Mouse (Mus musculus): ENCODE measurements around the gene Myh8. TPM values are rescaled to one million over a fixed set of nuclear protein-coding genes. Genes with fewer than 3 reads are reported as not detected.

Myh8 gene
- polyA plus RNA-seq (2014; fragmentation: Nextera tagmentation; extraction: Ambion mirVana): 1.0 and 1.1 TPM in 2 replicates

- Histone ChIP-seq H3K4me1 (ENCODE audit: control insufficient read depth in 2 of 2, insufficient read depth in 2 of 2, low read length in 2 of 2) (no peaks in the 10 kb centered on the region), H3K4me3 (ENCODE audit: control insufficient read depth in 1 of 2, insufficient read depth in 1 of 2, low read depth in 1 of 2, low read length in 2 of 2) (no peak within 1 kb of the TSS), H3K27ac (replicated peaks in 1 of 2; ENCODE audit: control insufficient read depth in 1 of 2, insufficient read depth in 1 of 2, low read depth in 2 of 2, low read length in 2 of 2) (no peak within 1 kb of the TSS), H3K36me3 (ENCODE audit: control insufficient read depth, insufficient read depth, low read length) (no peaks in the 10 kb centered on the region), H3K9me3 (ENCODE audit: control insufficient read depth, low read length) (no peaks in the 10 kb centered on the region), H3K27me3 (ENCODE audit: control insufficient read depth, insufficient read depth, low read length) (no peaks in the 10 kb centered on the region), H3K9ac (ENCODE audit: low read length) (no peak within 1 kb of the TSS), H3K4me2 (ENCODE audit: low read length) (no peak within 1 kb of the TSS)
- 60% methylated on average over 10 of the region's 10 CpGs for WGBS
- no peak for ATAC-seq (ENCODE audit: insufficient number of reproducible peaks, insufficient read depth, low FRiP score, low read depth)
Observed at GRCm38 (mm10) chr11:67276601-67277174, at the start of gene Myh8. Gene Myh8 (plus strand): TSS chr11:67277124.

GRCm38 (mm10) chr11:67228731-67229130, 48.2 kb upstream of the Myh8 start:
- 74% methylated on average over 3 of the region's 3 CpGs for WGBS
- Histone ChIP-seq H3K27ac (replicated peaks in 1 of 2; ENCODE audit: control insufficient read depth in 1 of 2, insufficient read depth in 1 of 2, low read depth in 2 of 2, low read length in 2 of 2) (no peak overlapping the region), H3K4me3 (ENCODE audit: control insufficient read depth in 1 of 2, insufficient read depth in 1 of 2, low read depth in 1 of 2, low read length in 2 of 2) (no peak overlapping the region), H3K27me3 (ENCODE audit: control insufficient read depth, insufficient read depth, low read length) (no peaks in the 10 kb centered on the region), H3K4me2 (ENCODE audit: low read length) (no peak overlapping the region), H3K4me1 (ENCODE audit: control insufficient read depth in 2 of 2, insufficient read depth in 2 of 2, low read length in 2 of 2) (no peaks in the 10 kb centered on the region; a peak in 1 of 4 replicates), H3K9ac (ENCODE audit: low read length) (no peak overlapping the region), H3K9me3 (ENCODE audit: control insufficient read depth, low read length) (no peaks in the 10 kb centered on the region), H3K36me3 (ENCODE audit: control insufficient read depth, insufficient read depth, low read length) (no peaks in the 10 kb centered on the region)
- no peak for ATAC-seq (ENCODE audit: insufficient number of reproducible peaks, insufficient read depth, low FRiP score, low read depth)

DNA sequence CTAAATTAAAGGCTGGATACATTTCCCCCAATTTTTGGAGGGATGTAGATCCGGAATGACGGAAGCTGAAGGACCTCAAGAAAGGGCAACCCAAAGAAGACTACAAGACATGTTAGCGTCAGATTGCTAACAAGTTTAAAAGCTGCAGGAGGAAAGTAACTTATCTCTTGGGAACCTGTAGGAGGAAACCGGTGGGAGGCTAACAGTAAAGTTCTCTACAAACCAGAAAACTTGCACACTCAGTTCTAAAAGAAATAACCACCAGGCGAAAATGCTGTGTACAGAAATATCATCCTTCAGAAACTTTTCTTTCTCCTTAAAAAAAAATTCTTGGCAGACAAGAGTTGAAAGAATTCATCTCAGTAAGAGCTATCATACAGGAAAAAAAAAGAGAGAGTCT, 47.8 kb upstream of the Myh8 start:
- H3K4me1 ChIP-seq (ENCODE audit: control insufficient read depth in 2 of 2, insufficient read depth in 2 of 2, low read length in 2 of 2): no peaks in the 10 kb centered on the region; a peak in 1 of 4 replicates
- no peak overlapping the region for H3K4me3 ChIP-seq (ENCODE audit: control insufficient read depth in 1 of 2, insufficient read depth in 1 of 2, low read depth in 1 of 2, low read length in 2 of 2)
- no peak for ATAC-seq (ENCODE audit: insufficient number of reproducible peaks, insufficient read depth, low FRiP score, low read depth)
- WGBS: 68% methylated on average over 5 of the region's 5 CpGs
- no peak overlapping the region for H3K27ac ChIP-seq (replicated peaks in 1 of 2; ENCODE audit: control insufficient read depth in 1 of 2, insufficient read depth in 1 of 2, low read depth in 2 of 2, low read length in 2 of 2)
- H3K9ac ChIP-seq (ENCODE audit: low read length): no peak overlapping the region
- H3K9me3 ChIP-seq (ENCODE audit: control insufficient read depth, low read length): no peaks in the 10 kb centered on the region
- no peaks in the 10 kb centered on the region for H3K36me3 ChIP-seq (ENCODE audit: control insufficient read depth, insufficient read depth, low read length)
- H3K27me3 ChIP-seq (ENCODE audit: control insufficient read depth, insufficient read depth, low read length): no peaks in the 10 kb centered on the region
- H3K4me2 ChIP-seq (ENCODE audit: low read length): no peak overlapping the region

DNA sequence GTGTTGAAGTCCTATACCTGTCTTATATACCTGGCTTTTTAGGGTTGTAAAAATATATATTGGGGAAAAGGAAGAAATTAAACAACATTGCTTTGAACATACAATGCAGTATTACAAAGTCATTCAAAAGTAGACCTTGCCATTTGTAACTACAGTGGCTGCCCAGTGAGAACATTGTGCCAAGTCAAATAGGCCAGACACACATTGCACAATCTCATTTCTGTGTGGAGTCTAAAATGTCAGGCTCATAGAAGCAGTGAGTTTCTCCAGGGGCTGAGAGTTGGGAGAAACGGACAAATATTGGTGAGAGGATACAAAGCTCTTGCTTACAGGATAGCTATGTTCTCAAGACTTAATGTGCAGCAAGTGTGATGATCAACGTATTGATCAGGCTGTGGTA, 47.0 kb upstream of the Myh8 start:
- Histone ChIP-seq H3K27ac (replicated peaks in 1 of 2; ENCODE audit: control insufficient read depth in 1 of 2, insufficient read depth in 1 of 2, low read depth in 2 of 2, low read length in 2 of 2) (no peak overlapping the region), H3K4me3 (ENCODE audit: control insufficient read depth in 1 of 2, insufficient read depth in 1 of 2, low read depth in 1 of 2, low read length in 2 of 2) (no peak overlapping the region), H3K36me3 (ENCODE audit: control insufficient read depth, insufficient read depth, low read length) (no peaks in the 10 kb centered on the region), H3K27me3 (ENCODE audit: control insufficient read depth, insufficient read depth, low read length) (no peaks in the 10 kb centered on the region), H3K4me2 (ENCODE audit: low read length) (no peak overlapping the region), H3K4me1 (ENCODE audit: control insufficient read depth in 2 of 2, insufficient read depth in 2 of 2, low read length in 2 of 2) (no peaks in the 10 kb centered on the region; a peak in 1 of 4 replicates), H3K9me3 (ENCODE audit: control insufficient read depth, low read length) (no peaks in the 10 kb centered on the region), H3K9ac (ENCODE audit: low read length) (no peak overlapping the region)
- ATAC-seq (ENCODE audit: insufficient number of reproducible peaks, insufficient read depth, low FRiP score, low read depth): no peak
- WGBS: 55% methylated on average over 2 of the region's 2 CpGs

- Histone ChIP-seq H3K9me3 (ENCODE audit: control insufficient read depth, low read length) (no peaks in the 10 kb centered on the region), H3K36me3 (ENCODE audit: control insufficient read depth, insufficient read depth, low read length) (no peaks in the 10 kb centered on the region), H3K27ac (replicated peaks in 1 of 2; ENCODE audit: control insufficient read depth in 1 of 2, insufficient read depth in 1 of 2, low read depth in 2 of 2, low read length in 2 of 2) (no peak overlapping the region), H3K4me3 (ENCODE audit: control insufficient read depth in 1 of 2, insufficient read depth in 1 of 2, low read depth in 1 of 2, low read length in 2 of 2) (no peak overlapping the region), H3K27me3 (ENCODE audit: control insufficient read depth, insufficient read depth, low read length) (no peaks in the 10 kb centered on the region), H3K4me1 (ENCODE audit: control insufficient read depth in 2 of 2, insufficient read depth in 2 of 2, low read length in 2 of 2) (no peaks in the 10 kb centered on the region), H3K4me2 (ENCODE audit: low read length) (no peak overlapping the region), H3K9ac (ENCODE audit: low read length) (no peak overlapping the region)
- 54% methylated on average over 5 of the region's 5 CpGs for WGBS
- ATAC-seq (ENCODE audit: insufficient number of reproducible peaks, insufficient read depth, low FRiP score, low read depth): no peak
Observed at GRCm38 (mm10) chr11:67235639-67236358, 41.1 kb upstream of the Myh8 start.

DNA sequence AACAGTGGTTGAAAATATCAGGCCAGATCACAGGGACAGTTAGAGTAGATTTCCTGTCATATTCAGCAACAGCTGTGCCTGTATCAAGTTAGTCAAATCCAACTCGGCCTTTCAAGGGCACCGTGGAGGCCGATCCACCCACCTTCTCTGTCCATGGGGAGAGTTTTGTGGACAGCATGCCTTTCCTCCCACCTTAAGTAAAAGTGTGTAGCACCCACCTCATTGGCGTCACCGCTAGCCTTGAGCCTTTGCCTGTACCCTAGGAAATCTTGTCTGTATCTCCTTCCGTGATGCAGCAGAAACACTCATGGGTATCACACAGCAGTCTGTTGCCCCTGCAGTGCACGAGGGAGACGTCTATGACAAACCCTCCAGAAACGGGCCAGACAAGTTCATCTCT, 40.1 kb upstream of the Myh8 start:
- Histone ChIP-seq H3K36me3 (ENCODE audit: control insufficient read depth, insufficient read depth, low read length) (no peaks in the 10 kb centered on the region), H3K27ac (replicated peaks in 1 of 2; ENCODE audit: control insufficient read depth in 1 of 2, insufficient read depth in 1 of 2, low read depth in 2 of 2, low read length in 2 of 2) (no peak overlapping the region), H3K4me1 (ENCODE audit: control insufficient read depth in 2 of 2, insufficient read depth in 2 of 2, low read length in 2 of 2) (no peaks in the 10 kb centered on the region), H3K9me3 (ENCODE audit: control insufficient read depth, low read length) (no peaks in the 10 kb centered on the region), H3K4me2 (ENCODE audit: low read length) (no peak overlapping the region), H3K27me3 (ENCODE audit: control insufficient read depth, insufficient read depth, low read length) (no peaks in the 10 kb centered on the region), H3K4me3 (ENCODE audit: control insufficient read depth in 1 of 2, insufficient read depth in 1 of 2, low read depth in 1 of 2, low read length in 2 of 2) (no peak overlapping the region), H3K9ac (ENCODE audit: low read length) (no peak overlapping the region)
- no peak for ATAC-seq (ENCODE audit: insufficient number of reproducible peaks, insufficient read depth, low FRiP score, low read depth)
- WGBS: 81% methylated on average over 9 of the region's 9 CpGs

DNA sequence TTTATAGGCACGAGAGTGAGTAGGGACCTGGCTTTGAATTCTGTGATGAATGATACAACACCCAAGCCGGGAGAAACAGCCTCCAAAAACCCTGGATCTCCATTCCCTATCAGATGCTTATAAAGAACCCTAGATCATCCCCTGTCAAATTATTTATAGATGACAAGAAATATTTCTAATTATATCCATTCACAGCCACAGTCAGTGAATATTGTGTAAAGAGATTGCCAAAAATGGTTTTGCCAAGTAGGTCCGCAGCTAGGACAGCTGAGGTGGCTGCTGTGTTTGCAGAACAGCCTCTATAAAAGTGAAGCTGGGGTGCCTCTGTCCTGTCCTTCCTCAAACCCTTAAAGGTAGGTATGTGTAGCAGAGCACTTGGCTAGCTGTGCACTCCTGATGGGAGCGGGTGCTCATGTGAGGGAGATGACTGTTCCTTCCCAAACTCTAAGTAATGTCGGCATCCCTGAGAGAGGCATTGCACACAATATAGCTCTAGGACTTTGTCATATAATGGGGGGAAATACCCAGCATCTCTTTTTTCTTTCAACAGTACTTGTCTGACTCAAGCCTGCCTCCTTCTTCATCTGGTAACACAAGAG, 39.3 kb upstream of the Myh8 start, which contains the start of gene Myh4:
Myh4 (plus strand) TSS at position 549 of the 599 bp plus-strand sequence.
- 78% methylated on average over 5 of the region's 5 CpGs for WGBS
- Histone ChIP-seq H3K4me1 (ENCODE audit: control insufficient read depth in 2 of 2, insufficient read depth in 2 of 2, low read length in 2 of 2) (no peaks in the 10 kb centered on the region), H3K36me3 (ENCODE audit: control insufficient read depth, insufficient read depth, low read length) (no peaks in the 10 kb centered on the region), H3K9ac (ENCODE audit: low read length) (no peak within 1 kb of the TSS), H3K4me2 (ENCODE audit: low read length) (no peak within 1 kb of the TSS), H3K9me3 (ENCODE audit: control insufficient read depth, low read length) (no peaks in the 10 kb centered on the region), H3K4me3 (ENCODE audit: control insufficient read depth in 1 of 2, insufficient read depth in 1 of 2, low read depth in 1 of 2, low read length in 2 of 2) (no peak within 1 kb of the TSS), H3K27ac (replicated peaks in 1 of 2; ENCODE audit: control insufficient read depth in 1 of 2, insufficient read depth in 1 of 2, low read depth in 2 of 2, low read length in 2 of 2) (no peak within 1 kb of the TSS), H3K27me3 (ENCODE audit: control insufficient read depth, insufficient read depth, low read length) (no peaks in the 10 kb centered on the region)
- no peak for ATAC-seq (ENCODE audit: insufficient number of reproducible peaks, insufficient read depth, low FRiP score, low read depth)

Measured in heart, embryonic 14.5 days (tissue).